In genomic region chr17:30837031-30837430, GRCm38 (mm10) we compare ENCODE assay signal across 30 mouse cellular contexts.
"Had no signal": no experiment of that assay in that cellular context is flagged by ENCODE, and none has a peak within 500 bp of the region (broad histone marks: within the 10 kb centered on the region; RNA-seq: fewer than 3 reads in every experiment).

No protein-coding gene starts in this region.

- H3K9me3 ChIP-seq: limb, embryonic 12.5 days; limb, embryonic 13.5 days; limb, embryonic 15.5 days; liver, embryonic 12.5 days; liver, embryonic 13.5 days; liver, embryonic 15.5 days; lung, embryonic 15.5 days; midbrain, embryonic 12.5 days; midbrain, embryonic 15.5 days; neural tube, embryonic 12.5 days had no signal

- H3K36me3 ChIP-seq: limb, embryonic 12.5 days; limb, embryonic 13.5 days; limb, embryonic 15.5 days; liver, embryonic 12.5 days; liver, embryonic 13.5 days; liver, embryonic 15.5 days; lung, embryonic 15.5 days; midbrain, embryonic 12.5 days; midbrain, embryonic 15.5 days; neural tube, embryonic 12.5 days had no signal

- ATAC-seq: liver, embryonic 12.5 days; liver, postnatal 0 days; lung, postnatal 0 days; midbrain, embryonic 15.5 days; midbrain, embryonic 16.5 days had no signal

- H3K4me1 ChIP-seq: limb, embryonic 12.5 days; limb, embryonic 13.5 days; limb, embryonic 15.5 days; lung, embryonic 15.5 days; neural tube, embryonic 12.5 days had no signal

- DNase-seq: left cerebral cortex, postnatal 4 days; liver; liver, embryonic 13.5 days; liver, postnatal 0 days; lung, adult 18-20 months; lung, adult 2 months; lung, embryonic 14.5 days; lung, postnatal 10 days; lung, postnatal 14 days; lung, postnatal 36 days; lung, postnatal 4 days; midbrain, embryonic 14.5 days had no signal

- H3K4me3 ChIP-seq: left cerebral cortex, adult 2 months; limb, embryonic 12.5 days; limb, embryonic 13.5 days; limb, embryonic 15.5 days; liver, embryonic 12.5 days; liver, embryonic 13.5 days; liver, embryonic 15.5 days; lung, embryonic 15.5 days; megakaryocyte, embryonic 14.5 days; midbrain, embryonic 12.5 days; midbrain, embryonic 15.5 days; myocyte; neural tube, embryonic 12.5 days had no signal

- H3K4me2 ChIP-seq: limb, embryonic 12.5 days; limb, embryonic 13.5 days; limb, embryonic 15.5 days; liver, embryonic 11.5 days; liver, embryonic 12.5 days; liver, embryonic 13.5 days; liver, embryonic 15.5 days; lung, embryonic 14.5 days; lung, embryonic 15.5 days; midbrain, embryonic 11.5 days; midbrain, embryonic 12.5 days; midbrain, embryonic 15.5 days; neural tube, embryonic 12.5 days had no signal

- H3K27me3 ChIP-seq: limb, embryonic 12.5 days; limb, embryonic 15.5 days; liver, embryonic 13.5 days; liver, embryonic 15.5 days; lung, embryonic 15.5 days; midbrain, embryonic 12.5 days; midbrain, embryonic 15.5 days; neural tube, embryonic 12.5 days had no signal

- H3K9ac ChIP-seq: limb, embryonic 12.5 days; limb, embryonic 13.5 days; limb, embryonic 15.5 days; liver, embryonic 12.5 days; liver, embryonic 13.5 days; liver, embryonic 14.5 days; liver, embryonic 15.5 days; liver, postnatal 0 days; lung, embryonic 14.5 days; lung, embryonic 15.5 days; midbrain, embryonic 12.5 days; midbrain, embryonic 15.5 days; neural tube, embryonic 12.5 days had no signal

- H3K27ac ChIP-seq: left cerebral cortex, adult 2 months; limb, embryonic 12.5 days; limb, embryonic 13.5 days; limb, embryonic 15.5 days; liver, embryonic 12.5 days; liver, embryonic 13.5 days; liver, embryonic 14.5 days; liver, embryonic 15.5 days; lung, embryonic 15.5 days; macrophage; midbrain, embryonic 12.5 days; midbrain, embryonic 15.5 days; neural tube, embryonic 12.5 days had no signal
